Mouse (Mus musculus): ENCODE results near the gene Socs2.

Gene Socs2

GRCm38 (mm10) chr10:95419726-95420125, 2.7 kb upstream of the Socs2 start:
- DNase-seq, result no peak

DNA sequence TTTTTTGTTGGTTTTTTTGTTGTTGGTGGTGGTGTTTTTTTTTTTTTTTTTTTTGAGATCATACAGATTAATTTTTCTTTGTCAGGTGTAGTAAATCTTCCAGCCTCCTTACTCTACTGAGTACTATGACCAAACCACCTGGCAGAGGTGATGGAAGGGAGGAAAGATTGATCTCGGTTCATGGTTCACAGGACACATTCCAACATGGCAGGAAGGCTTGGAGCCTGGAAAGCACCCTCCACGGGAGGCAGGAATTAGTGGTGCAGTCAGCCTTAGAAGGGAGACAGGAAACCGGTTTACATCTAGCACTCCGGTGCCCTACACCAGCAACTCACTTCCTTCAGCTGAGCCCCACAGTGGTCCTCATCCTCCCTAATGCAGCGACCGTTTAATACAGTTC, 1.7 kb upstream of the Socs2 start:
- no peak for DNase-seq

GRCm38 (mm10) chr10:95417496-95418236, 686 bp upstream of the Socs2 start:
- peak; percentile 75 for DNase-seq

DNA sequence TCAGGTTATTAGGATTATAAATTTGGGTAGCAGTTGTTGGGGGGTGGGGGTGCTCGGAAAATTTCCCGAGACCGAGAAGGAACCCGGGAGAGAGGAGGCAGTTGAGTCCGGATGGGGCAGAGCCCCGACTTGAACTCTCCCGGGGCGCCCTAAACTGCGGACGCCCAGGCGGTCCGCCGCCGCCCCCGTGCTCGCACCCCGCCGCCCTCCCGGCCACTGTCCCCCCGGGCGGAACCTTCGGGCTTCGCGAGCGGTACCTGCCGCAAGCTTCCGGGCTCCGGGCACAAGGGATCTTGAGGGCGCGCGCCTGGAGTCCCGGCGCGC, 657 bp downstream of the Socs2 start:
- no peak for DNase-seq

GRCm38 (mm10) chr10:95415533-95416360, 1.2 kb downstream of the Socs2 start:
- DNase-seq, result peak; percentile 16 to 23

GRCm38 (mm10) chr10:95415159-95415532, 1.8 kb downstream of the Socs2 start:
- peak in 1 of 2 experiments; percentile 9 for DNase-seq

DNA sequence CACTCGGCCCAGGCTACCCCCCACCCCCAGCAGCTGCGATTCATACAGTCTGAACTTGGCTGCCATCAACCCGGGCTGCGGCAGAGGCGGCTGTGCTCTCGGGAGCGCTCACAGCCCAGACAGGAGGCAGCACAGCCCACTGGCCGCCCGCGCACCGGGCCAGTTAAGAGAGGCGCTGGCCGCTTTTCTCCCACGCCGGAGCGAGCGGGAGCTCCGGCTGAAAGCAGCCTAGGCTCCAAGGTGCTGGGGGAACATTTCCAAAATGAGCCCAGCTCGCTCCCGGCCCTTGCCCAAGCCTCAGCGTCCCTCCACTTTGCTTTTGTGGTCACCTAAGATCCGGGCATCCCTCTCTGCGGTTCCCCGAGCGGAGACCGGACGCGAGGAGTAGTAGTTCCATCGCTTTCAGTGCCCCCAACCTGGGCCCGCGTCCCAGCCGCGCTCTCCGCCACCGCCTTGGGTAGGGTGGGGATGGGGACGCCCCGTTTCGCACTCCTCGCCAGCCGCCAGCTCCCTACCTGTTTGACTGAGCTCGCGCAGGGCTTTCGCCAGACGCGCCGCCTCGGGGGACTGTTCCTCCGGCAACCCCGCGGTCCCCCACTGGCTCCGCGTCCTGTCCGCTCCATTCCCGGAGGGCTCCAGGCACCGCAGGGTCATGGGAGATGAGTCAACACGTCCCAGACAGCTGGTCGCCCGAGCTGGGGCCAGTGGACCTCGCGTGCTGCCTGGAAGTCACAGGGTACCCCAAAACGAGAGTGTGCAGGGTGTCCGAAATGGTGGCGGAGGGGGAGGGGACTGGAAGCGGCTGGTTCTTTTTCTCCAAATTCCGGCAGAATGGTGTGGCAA, 2.4 kb downstream of the Socs2 start:
- DNase-seq, result peak; percentile 28 to 30

DNA sequence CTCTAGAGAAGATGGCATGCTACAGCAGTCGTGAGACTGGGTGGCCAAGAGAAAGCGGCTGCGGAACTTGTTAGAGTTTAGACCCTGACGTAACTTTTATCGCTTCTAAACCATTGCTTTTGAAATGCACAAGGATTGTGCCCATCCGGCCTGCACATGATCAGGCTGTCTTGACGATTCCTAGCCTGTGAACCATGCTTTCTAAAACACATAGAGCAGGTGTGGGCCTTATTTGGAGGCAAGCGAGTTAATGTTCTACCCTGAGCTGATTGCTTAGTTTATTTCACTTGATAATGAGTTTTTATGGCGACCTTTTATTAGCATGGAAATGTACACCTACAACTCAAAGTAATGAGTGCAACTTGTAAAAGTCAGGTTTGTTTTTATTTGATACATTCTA, 5.8 kb downstream of the Socs2 start:
- no peak for DNase-seq

GRCm38 (mm10) chr10:95410709-95411108, 6.3 kb downstream of the Socs2 start:
- DNase-seq, result no peak

- DNase-seq, result no peak
Measured at GRCm38 (mm10) chr10:95410209-95410608, 6.8 kb downstream of the Socs2 start.

- DNase-seq, result no peak
Measured at GRCm38 (mm10) chr10:95409149-95409548, 7.8 kb downstream of the Socs2 start.

GRCm38 (mm10) chr10:95408487-95408886, 8.5 kb downstream of the Socs2 start:
- DNase-seq, result no peak

DNA sequence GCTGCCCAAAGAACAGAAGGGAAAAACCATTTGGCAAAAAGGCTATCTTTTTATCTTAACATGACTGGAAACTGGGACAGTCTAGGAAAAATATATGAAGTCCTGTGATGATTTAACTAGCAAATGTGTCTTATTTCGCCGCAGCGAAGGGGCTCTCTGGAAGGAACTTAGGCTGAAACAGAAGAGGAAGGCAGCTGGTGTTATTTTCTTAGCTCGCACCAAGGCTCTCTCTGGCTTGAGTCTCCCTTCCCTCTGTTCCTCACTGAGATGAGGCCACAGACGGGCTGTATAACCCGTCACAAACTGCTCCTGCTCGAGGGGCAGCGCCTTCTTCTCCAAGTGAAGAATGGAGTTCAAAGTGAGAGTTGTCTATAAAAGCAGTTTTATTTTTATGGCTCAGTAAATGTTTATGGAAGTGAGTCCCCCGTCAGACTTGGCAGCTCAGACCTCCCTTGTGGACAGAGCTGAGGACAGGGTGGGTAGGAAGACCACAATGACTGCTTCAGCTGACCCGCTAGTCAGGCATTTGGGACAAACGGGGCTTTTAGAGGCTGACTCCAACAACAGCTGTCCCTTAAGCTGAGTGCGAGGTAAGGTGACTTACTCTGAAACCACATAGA, 9.3 kb downstream of the Socs2 start:
- no peak for DNase-seq

- DNase-seq, result no peak
Measured at GRCm38 (mm10) chr10:95404774-95405173, 12.2 kb downstream of the Socs2 start.

DNA sequence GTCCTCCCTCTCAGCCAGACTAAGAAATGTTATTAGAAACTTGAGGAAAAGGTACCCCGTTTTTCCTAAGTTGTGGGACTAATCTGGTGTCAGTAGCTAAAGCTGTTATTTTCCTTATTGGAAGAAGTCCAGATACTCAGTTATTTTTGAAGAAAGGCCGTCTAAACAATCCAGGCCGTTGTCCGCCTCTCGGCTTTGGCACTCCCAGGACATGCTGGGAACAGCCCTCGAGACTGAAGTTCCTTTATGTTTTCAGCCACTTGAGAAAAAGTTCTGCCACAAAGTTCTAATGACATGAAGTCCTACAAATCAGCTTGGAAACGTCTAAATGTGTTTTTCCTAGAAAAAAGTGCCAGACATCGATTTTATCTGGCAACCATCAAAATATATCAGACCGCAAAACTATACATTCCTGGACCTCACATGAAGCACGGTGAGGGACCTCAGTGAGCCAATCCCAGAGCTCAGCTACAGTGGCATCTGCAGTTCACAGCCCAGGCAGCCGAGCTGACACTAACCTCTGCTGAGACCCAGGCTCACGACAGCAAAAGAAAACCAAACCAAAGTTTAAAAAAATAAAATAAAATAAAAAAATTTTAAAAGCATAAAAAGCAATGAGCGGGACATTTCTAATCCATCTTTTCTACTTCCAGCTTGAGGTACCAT, 17.2 kb downstream of the Socs2 start:
- no peak for DNase-seq

GRCm38 (mm10) chr10:95398489-95398888, 18.5 kb downstream of the Socs2 start:
- DNase-seq, result no peak

DNA sequence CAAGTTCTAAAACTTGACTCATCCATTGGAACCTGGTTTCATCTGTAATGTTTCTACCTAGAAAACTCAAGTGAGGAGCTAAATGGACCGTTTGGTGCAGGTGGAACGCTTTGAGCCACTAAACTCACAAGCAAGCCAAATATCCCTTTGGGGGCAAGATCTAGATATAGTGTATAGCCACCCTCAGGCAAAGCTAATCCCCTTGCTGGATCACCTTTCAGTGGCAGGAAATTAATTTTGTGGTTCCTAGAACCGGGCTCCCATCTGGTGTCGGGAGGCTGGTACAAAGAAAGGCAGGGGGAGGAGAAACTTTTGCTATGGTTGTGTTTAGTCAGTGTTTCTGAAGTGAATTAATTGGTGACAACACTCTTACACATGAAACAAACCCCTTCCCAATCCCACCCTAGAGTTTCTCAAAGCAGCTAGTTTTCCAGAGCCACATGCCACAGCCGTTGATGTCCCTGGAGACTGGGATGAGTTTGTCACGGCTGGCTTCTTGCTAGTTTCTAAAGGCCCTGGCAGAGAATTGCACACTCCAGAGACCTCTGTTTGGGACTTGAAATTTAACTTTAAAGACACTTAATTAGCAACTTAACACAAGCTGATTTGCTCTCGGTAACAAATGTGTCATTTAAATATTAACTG, 19.7 kb downstream of the Socs2 start:
- no peak for DNase-seq

- DNase-seq, result no peak
Measured at GRCm38 (mm10) chr10:95396356-95396755, 20.6 kb downstream of the Socs2 start.

DNA sequence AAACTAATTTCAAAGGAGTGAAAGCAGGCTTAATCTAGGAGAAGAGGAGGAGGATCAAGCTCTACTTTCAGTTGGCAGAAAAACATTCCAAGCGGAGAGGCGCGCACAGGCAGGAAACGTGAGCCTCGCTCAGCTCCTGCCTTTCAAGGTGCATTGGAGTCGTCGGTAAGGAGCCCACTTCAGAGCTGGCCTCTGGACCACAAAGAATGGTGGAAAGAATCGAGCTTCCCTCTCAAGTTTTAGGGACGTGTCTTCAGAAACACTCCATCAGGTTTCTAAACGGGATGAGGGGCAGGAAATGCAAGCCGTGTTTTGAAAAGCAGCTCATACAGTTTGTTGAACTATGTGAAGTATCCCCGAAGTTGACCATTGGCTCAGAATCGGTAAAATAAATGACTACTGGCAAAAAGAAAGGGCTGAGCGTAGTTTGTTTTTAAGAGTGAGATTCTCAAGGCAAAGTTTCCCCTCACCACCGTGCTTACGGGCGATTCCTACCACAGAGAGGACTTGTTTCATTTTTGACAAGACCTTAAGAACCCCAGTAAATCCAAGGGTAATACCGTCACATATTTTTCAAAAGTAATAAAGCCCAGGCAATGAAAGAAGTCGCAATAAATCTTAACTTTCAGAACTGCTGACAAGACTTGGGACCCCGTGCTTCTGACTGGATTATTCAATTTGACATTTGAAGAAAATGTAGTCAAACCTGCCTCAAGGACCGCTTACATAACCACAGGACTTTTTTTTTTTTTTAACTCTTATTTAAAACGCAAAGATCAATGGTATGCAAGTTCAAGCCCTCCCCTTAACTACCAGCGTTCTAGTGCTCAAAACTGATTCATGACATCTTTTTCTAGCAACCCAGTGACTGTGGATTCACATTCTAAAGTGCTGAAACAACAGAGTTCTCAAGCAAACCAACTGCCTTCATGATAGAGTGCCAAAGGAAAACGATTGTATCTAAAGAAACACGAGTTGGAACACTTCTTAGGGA, 21.9 kb downstream of the Socs2 start:
- no peak for DNase-seq

GRCm38 (mm10) chr10:95392073-95392472, 24.9 kb downstream of the Socs2 start:
- DNase-seq, result no peak

DNA sequence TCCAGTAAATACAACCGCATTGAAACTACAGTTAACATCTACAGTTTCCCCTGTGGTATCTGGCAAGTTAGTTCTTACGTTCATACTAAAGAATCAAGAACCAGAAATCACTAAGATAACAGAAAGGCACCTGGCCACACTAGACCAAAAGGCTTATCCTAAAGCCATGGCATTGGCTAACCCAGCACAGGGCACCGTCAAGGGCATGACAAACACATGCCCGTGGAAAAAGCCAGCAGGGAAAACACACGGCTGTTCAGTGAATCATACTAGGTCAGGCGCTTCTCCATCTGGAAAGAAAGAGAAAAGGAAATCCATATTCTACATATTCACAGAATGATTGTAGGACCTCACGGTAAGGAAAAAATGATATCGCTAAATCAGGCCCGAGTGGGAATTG, 26.1 kb downstream of the Socs2 start:
- no peak for DNase-seq

Measured in cerebellum, postnatal 36 days (tissue).